Mouse (Mus musculus) liver, postnatal 0 days (tissue): Measurements from ENCODE around the gene Bahcc1. TPM values are rescaled to one million over a fixed set of nuclear protein-coding genes. Genes with fewer than 3 reads are reported as not detected.

Experiments used
- ATAC-seq: fragments of 200-750 bp; cut with Nextera tagmentation; 2 replicates; pipeline ENCODE4 v1.8.0; 2017; ENCODE audit warnings: mild to moderate bottlenecking, moderate library complexity
- DNase-seq: peaks from one replicate; pipeline ENCODE4 v3.0.0-alpha.2; 2016
- H3K27ac ChIP-seq: fragments of 300-500 bp; sonication (generic); 2 replicates; pipeline ENCODE4 v1.5.1; 2014; ENCODE audit warnings: antibody characterized with exemption, moderate library complexity, mild to moderate bottlenecking, low read depth
- H3K27me3 ChIP-seq: fragments of 300-500 bp; sonication (generic); 2 replicates; pipeline ENCODE4 v1.6.1; 2014; ENCODE audit warnings: low read length, control low read depth, mixed read lengths; ENCODE audit not compliant: insufficient read depth
- H3K36me3 ChIP-seq: fragments of 300-500 bp; sonication (generic); replicated peaks from 2 replicates; pipeline ENCODE4 v1.6.1; 2014; ENCODE audit warnings: mild to moderate bottlenecking, control low read depth, low read length, moderate library complexity, mixed read lengths; ENCODE audit not compliant: insufficient read depth
- H3K4me1 ChIP-seq: fragments of 300-500 bp; sonication (generic); 2 replicates; pipeline ENCODE4 v1.6.1; 2014; ENCODE audit warnings: antibody characterized with exemption, mild to moderate bottlenecking, control low read depth; ENCODE audit not compliant: insufficient read depth
- H3K4me2 ChIP-seq: fragments of 300-500 bp; sonication (generic); 2 replicates; pipeline ENCODE4 v1.6.1; 2014; ENCODE audit warnings: low read depth, mild to moderate bottlenecking, low read length, moderate library complexity, mixed read lengths
- H3K4me3 ChIP-seq: fragments of 300-500 bp; sonication (generic); 2 replicates; pipeline ENCODE4 v1.5.1; 2014; ENCODE audit warnings: low read depth, low read length
- H3K9ac ChIP-seq: fragments of 300-500 bp; sonication (generic); replicated peaks from 2 replicates; pipeline ENCODE4 v1.6.1; 2014; ENCODE audit warnings: mild to moderate bottlenecking, moderate library complexity
- H3K9me3 ChIP-seq: fragments of 300-500 bp; sonication (generic); 2 replicates; pipeline ENCODE4 v1.6.1; 2016; ENCODE audit warnings: mild to moderate bottlenecking, control low read depth, low read length, mixed read lengths
- CTCF ChIP-seq: sonication (generic); IDR thresholded peaks from 2 replicates; pipeline ENCODE4 v1.5.1; 2016; ENCODE audit warnings: antibody characterized with exemption, low read depth
- EP300 ChIP-seq: IDR thresholded peaks from 2 replicates; pipeline ENCODE4 v1.6.1; 2016; ENCODE audit warnings: antibody characterized with exemption, low read depth, mild to moderate bottlenecking
- WGBS: fragments of 180-500 bp; shearing (Covaris S2); extraction: QIAGEN DNeasy Blood & Tissue Kit; methylation state at CpG from one replicate; pipeline ENCODE4 v1.1.7; 2014; ENCODE audit not compliant: insufficient replicate concordance; 5-methylcytosine and 5-hydroxymethylcytosine counted together
- polyA plus RNA-seq: library from polyadenylated mRNA; unstranded; fragments of >200 nt; fragmentation: Nextera tagmentation; extraction: Ambion mirVana; gene quantifications from 2 replicates; pipeline ENCODE4 v1.2.1, GENCODE M21; 2015

Gene Bahcc1
- polyA plus RNA-seq, 1 experiment from 2014 or later: 1.1 TPM

DNA sequence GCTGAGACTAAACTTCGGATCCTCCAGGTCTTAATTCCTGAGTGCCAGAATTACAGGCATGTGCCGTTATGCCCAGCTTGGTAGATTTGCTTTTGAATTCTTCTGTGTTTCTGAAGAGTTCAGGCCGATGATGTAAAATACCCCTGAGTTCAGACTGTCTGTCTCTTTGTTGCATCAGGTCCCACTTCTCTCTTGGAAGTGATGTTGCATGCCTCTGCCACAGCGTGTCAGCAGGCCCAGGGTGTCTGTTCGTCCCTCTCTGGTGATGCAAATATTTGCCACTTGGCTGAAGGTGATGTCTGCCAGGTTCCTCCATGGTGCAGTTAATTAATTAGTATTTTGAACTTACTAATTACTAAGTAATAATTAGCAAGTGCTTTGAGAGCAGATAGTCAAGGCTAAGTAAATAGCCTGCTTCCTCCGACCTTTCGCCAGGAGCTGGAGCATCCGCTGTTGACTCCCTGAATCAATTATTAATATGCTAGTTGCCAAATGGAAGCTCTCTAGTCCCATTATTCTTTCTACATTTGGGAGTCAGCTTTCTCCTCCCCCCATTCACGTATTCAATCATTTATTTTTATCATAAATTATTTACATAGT, 26.6 kb upstream of the Bahcc1 start:
- DNase-seq (peak; percentile 21), ATAC-seq (peak; percentile 54)
- 0 out of 2 replicates have a peak, but pooled peaks have one; percentile 12 for TF ChIP-seq CTCF
- TF ChIP-seq EP300: no peak
- Histone ChIP-seq H3K27ac (no peak overlapping the region), H3K4me2 (no peak overlapping the region), H3K36me3 (no peaks in the 10 kb centered on the region), H3K4me1 (peaks cover 9% of the 10 kb centered on the region), H3K9ac (no peak overlapping the region), H3K4me3 (no peak overlapping the region), H3K9me3 (no peaks in the 10 kb centered on the region), H3K27me3 (no peaks in the 10 kb centered on the region)
- 55% methylated on average over 9 of the region's 9 CpGs for WGBS

GRCm38 (mm10) chr11:120206669-120207090, 26.1 kb upstream of the Bahcc1 start:
- peaks cover 9% of the 10 kb centered on the region for H3K4me1 ChIP-seq
- H3K9ac ChIP-seq: no peak overlapping the region
- no peaks in the 10 kb centered on the region for H3K9me3 ChIP-seq
- H3K4me2 ChIP-seq: no peak overlapping the region
- no peaks in the 10 kb centered on the region for H3K27me3 ChIP-seq
- no peak overlapping the region for H3K4me3 ChIP-seq
- ATAC-seq (0 out of 2 replicates have a peak, but pooled peaks have one; percentile 17), DNase-seq (peak; percentile 16)
- TF ChIP-seq CTCF (no peak), EP300 (peak; percentile 16; the same call in 1 of the 2 replicates)
- WGBS: 50% methylated on average over 5 of the region's 5 CpGs
- H3K27ac ChIP-seq: peak overlapping the region; percentile 48; the same call in 1 of the 2 replicates
- H3K36me3 ChIP-seq: no peaks in the 10 kb centered on the region

- Histone ChIP-seq H3K9ac (no peak overlapping the region), H3K4me1 (peaks cover 9% of the 10 kb centered on the region), H3K27me3 (no peaks in the 10 kb centered on the region), H3K27ac (no peak overlapping the region), H3K4me3 (no peak overlapping the region), H3K9me3 (0 out of 2 replicates have a peak, but pooled peaks cover 2% of the 10 kb centered on the region), H3K4me2 (no peak overlapping the region), H3K36me3 (no peaks in the 10 kb centered on the region)
- 61% methylated on average over 2 of the region's 2 CpGs for WGBS
- TF ChIP-seq CTCF: peak; percentile 64
- TF ChIP-seq EP300: no peak
- peak; percentile 27 for DNase-seq
- ATAC-seq: no peak
Measured at GRCm38 (mm10) chr11:120208848-120209247, 23.9 kb upstream of the Bahcc1 start.

DNA sequence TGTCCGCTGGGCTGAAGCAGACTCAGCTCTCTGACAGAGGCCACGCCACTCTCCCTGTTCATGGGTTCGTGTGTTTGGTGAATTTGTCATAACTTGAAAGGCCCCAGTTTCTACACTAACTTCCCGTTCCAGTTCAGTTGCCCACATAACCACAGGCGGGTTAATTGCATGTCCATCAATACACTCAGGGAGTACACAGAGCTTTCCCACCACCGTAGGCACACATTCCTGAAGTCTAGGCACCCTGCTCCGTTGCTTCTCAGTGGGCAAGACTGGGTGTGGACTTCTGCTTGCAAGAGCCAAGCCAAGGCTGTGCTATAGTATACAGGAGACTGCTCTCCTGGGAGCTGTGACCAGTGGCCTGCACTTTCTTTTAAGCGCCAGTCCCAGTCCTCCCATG, 23.3 kb upstream of the Bahcc1 start:
- H3K4me3 ChIP-seq: no peak overlapping the region
- WGBS: 44% methylated on average over 8 of the region's 8 CpGs
- DNase-seq: peak; percentile 15
- peaks cover 9% of the 10 kb centered on the region for H3K4me1 ChIP-seq
- 0 out of 2 replicates have a peak, but pooled peaks cover 2% of the 10 kb centered on the region for H3K9me3 ChIP-seq
- no peak for TF ChIP-seq CTCF
- H3K27ac ChIP-seq: no peak overlapping the region
- H3K9ac ChIP-seq: no peak overlapping the region
- H3K36me3 ChIP-seq: no peaks in the 10 kb centered on the region
- no peaks in the 10 kb centered on the region for H3K27me3 ChIP-seq
- ATAC-seq: no peak
- H3K4me2 ChIP-seq: no peak overlapping the region

DNA sequence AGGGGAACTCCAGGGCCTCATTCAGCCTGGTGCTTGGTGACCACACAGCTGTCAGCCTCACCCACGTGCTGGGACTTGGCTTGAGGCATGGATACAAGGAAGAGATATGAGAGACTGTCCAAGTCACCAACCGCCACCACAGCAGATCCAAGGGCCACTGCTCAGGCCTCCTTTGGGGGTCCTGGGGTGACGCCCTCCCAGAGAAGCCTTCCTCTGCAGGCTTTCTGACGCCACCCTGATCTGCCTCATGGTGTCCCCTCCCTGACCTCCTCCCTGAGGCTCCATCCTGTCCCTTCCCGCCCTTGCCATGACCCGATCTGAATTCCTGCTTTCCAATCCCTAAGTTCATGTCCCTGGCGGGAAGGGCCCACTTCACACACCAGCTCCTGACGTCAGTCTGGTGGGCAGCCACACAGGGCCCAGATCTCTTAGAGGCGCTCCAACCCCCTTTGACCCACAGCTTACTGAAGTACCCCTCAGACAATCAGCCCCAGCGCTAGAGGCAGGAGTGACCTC, 17.0 kb upstream of the Bahcc1 start:
- DNase-seq (no peak), ATAC-seq (peak; percentile 39)
- Histone ChIP-seq H3K27ac (peak overlapping the region; percentile 71), H3K4me3 (no peak overlapping the region), H3K36me3 (no peaks in the 10 kb centered on the region), H3K9me3 (0 out of 2 replicates have a peak, but pooled peaks cover 2% of the 10 kb centered on the region), H3K27me3 (no peaks in the 10 kb centered on the region), H3K9ac (no peak overlapping the region), H3K4me2 (no peak overlapping the region), H3K4me1 (peaks cover 24% of the 10 kb centered on the region)
- WGBS: 52% methylated on average over 10 of the region's 10 CpGs
- TF ChIP-seq CTCF (no peak), EP300 (no peak)

DNA sequence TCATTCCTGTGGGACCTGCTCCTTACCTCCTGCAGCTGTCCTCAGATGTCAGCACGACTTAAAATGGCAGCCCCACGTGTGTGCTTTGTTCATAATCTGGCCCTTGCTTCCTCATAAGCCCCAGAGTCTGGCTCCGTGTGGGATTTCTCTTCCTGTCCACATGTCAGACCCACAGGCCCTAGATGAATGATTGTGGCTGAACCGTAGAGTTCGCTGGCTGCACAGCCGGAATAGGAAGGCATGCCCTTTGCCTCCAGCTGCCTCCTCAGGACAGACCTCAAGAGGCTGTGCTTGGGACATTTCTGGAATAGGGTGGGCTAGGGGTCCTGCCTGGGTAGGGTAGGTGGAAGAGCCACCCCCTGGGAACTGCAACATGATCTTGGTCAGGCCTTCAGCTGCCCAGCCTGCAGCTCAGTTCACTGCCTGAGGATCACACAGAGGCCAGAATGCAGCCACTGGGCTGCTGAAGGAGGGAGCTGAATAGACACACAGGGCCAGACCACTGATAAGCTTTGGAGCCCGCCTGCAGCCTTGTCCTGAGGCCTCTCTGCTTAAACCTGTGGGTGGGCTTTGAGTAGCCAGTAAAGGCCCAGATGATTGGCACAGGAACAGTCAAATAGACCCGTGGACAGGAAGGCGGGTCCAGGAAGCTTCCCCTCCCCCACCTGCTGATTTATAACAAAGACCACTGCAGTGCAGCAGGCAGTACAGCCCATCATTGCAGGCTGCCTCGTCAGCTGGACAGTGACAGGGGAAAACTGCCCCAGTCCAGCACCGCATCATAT, 16.0 kb upstream of the Bahcc1 start:
- peak overlapping the region; percentile 71 for H3K27ac ChIP-seq
- H3K9me3 ChIP-seq: 0 out of 2 replicates have a peak, but pooled peaks cover 2% of the 10 kb centered on the region
- no peaks in the 10 kb centered on the region for H3K27me3 ChIP-seq
- 26% methylated on average over 11 of the region's 11 CpGs for WGBS
- no peaks in the 10 kb centered on the region for H3K36me3 ChIP-seq
- H3K4me2 ChIP-seq: no peak overlapping the region
- TF ChIP-seq CTCF: no peak
- TF ChIP-seq EP300: no peak
- peaks cover 24% of the 10 kb centered on the region for H3K4me1 ChIP-seq
- H3K4me3 ChIP-seq: no peak overlapping the region
- DNase-seq (no peak), ATAC-seq (peak; percentile 46)
- H3K9ac ChIP-seq: no peak overlapping the region
